Mouse (Mus musculus) heart, postnatal 10 days (tissue): ENCODE measurements around the gene Senp2. TPM values are rescaled to one million over a fixed set of nuclear protein-coding genes. Genes with fewer than 3 reads are reported as not detected.
"Not testable (repeated sequence)": the region's sequence is repeated elsewhere in the genome, so short reads cannot be mapped to it uniquely, and the experiment has no call there.

Source experiments
- DNase-seq, 2 experiments: peaks; one replicate each; pipeline ENCODE4 v3.0.0; 2021
- intact Hi-C: fragments of 180-260 bp; cut with DNase I; formaldehyde crosslinking; loops from one replicate; pipeline ENCODE4 v1.15.1; 2025
- total RNA-seq, 2 experiments: library from RNA; stranded (reverse); gene quantifications; 2 replicates each; pipeline ENCODE4 v1.2.3; 2021

Gene Senp2
- 10 to 100 TPM; 19.9 to 22.8 TPM for total RNA-seq

DNA sequence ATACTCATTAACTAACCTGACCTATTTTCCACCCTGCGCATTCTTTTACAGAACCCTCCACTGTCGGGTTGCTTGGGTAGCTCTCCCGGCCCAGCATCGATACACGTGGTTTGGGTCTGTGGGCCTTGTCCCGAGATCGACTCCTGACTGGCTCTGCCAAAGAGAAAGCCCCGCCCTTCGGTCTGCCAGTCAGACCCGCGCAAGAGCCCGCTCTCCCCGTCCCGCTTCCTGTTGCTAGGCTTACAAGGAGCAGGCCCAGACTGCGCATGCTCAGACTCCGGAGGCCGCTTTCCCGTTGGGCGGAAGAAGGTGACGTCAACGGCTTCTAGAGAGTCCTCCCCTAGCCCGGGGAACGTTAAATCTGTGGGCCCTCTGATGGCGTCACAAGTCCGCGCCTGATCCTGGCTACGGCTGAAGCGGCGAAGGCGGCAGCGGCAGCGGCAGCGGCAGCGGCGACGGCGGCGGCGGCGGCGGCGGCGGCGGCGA is at the start of gene Senp2:
TSS of gene Senp2 (plus strand) at position 386 of the 486 bp plus-strand sequence.
- peak; percentile 100 for DNase-seq
- intact Hi-C loops: loop anchor here (5.0 kb wide), 1 partner anchor 62 kb away; the partner anchor contains the start of gene Tmem41a

DNA sequence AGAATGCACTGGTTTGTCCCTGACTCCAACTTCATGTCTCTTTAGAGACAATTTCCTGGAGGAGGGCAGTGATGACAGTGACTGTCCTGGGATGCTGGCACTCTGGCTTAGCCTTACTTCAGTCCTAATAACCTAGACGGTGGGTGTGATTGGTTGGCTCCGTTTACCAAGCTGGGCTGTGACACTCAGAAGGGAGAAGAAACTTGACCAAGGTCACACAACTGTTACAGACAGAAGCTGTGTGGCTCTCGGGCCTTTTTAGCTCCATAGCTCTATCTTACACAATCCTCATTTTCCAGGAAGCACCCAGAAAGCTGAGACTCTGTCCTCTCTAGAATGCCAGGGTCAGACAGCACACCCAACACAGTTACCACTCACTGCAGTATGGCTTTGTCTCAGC is 43.7 kb upstream of the Senp2 start:
- intact Hi-C loops: no loop called here

DNA sequence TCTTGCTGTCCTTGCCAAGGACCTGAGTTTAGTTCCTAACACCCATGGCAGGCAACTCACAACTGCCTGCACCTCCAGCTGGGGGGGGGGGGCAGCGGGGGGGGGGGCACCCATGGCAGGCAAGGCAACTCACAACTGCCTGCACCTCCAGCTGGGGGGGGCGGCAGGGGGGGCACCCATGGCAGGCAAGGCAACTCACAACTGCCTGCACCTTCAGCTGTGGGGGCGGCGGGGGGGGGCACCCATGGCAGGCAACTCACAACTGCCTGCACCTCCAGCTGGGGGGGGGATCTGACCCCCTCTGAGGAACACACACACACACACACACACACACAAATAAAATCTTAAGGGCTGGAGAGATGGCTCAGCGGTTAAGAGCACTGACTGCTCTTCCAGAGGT is 39.4 kb upstream of the Senp2 start:
- intact Hi-C loops: no loop called here
- no peak for DNase-seq

More for the DNA sequence above, 43.7 kb upstream of the Senp2 start:
- no peak for DNase-seq

DNA sequence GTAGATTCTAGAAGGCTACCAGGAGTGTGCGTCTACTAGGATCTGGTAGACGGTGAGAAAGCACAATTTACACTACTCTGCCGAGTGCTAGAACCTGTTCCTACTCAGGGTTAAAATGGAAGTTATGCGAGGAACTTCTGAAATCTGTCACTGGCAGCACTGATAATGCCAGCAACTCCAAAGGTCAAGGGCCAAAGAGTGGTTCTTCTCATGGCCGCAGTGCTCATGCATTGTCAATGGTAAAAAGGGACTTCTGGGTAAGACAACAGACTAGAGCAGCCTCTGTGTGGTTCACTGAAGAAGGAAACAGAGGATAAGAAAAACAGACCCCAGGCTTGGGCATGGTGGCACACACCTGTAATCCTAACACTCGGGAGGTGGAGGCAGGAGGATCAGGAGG is 38.7 kb upstream of the Senp2 start:
- DNase-seq: no peak
- intact Hi-C loops: no loop called here

DNA sequence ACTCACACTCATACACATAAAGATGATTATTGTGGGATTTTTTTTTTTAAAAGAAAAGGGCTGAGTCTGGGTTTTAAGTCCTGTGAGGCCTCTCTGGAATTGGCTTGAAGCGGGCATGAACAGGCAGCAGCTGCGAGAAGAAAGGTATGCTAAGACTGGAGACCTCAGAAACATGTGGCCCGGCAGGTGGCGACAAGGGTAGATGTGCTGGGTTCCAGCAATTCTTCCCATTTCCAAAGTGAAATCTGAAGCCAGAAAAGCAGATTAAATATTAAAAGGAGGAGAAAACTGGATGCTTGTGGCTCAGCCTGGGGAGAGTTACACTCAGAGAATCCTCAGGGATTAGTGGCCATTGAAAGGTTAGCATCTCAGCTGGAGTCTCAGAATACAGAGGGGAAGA is 37.8 kb upstream of the Senp2 start:
- no peak for DNase-seq
- intact Hi-C loops: no loop called here

DNA sequence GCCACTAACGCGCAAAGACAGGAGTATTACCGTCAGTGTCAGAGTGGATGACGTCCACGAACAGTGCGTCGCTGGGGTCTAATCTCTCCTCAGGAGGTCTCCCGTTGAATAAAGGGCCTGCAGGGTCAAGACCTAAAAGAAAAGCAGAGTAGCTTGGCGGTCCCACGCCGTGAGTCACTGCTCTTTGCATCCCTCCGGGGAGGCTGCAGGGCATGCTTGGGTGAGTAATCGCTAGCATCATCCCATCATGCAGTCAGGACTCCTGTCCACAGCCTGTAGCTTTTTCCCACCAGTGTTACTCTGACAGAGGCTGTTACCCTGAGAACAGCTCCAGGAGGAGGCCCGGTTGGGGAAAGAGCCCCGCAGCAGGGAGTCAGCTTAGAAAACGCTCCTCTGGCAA is 33.1 kb upstream of the Senp2 start:
- intact Hi-C loops: no loop called here
- DNase-seq: peak; percentile 3

DNA sequence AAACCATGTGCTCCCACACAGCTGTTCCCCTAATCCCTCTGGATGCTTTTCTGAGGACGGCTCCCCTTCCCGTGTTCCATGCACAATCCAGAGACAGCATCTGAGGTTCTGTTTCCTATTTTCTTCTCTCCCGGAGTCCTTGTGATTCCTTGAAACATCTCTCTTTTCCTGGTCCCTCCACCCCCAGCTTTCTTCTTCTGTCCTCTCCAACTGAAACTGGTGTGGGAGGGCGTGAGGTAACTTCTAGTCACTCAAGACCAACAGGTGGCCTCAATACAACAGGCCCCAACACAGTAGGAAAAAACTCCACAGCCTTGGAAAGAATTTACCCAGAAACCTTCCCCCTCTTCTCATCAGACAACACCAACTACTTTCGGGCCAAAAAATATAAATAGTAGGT is 31.9 kb upstream of the Senp2 start:
- no peak for DNase-seq
- intact Hi-C loops: no loop called here

DNA sequence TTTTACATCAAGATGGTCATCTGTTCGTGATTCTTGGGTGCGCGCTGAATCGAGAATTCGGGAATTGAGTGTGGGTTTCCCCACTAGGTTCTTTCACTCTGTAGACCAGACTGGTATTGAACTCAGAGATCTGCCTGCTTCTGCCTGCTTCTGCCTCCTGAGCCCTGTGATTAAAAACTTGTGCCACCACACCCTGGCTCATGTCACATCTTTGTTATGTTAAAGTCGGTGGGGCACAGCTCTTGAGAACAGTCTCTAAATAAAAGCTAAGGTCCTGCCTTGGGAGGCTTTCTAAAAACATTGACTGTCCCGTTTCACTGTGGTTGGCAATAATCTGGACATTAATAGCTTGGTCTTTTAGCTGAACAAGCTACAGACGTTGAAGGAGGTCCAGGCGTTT is 26.1 kb upstream of the Senp2 start:
- DNase-seq: no peak
- intact Hi-C loops: no loop called here

DNA sequence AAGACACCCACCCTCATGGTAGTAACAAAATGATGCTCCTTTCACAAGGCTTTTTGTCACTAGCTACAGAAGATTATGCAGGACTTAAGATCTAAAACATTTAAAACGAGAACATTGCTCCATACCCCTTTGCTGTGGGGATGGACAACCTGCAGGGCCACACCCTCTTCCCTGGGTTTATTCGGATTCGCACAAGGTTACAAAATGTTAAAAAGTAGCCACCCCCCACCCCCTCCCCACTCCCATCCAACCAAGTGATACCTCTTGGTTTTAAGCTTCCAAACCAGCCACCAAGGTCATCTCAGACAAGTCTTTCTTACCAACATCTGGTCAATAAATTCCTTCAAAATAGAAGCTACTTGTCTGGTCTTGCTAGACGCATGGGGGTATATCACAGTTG is 25.7 kb upstream of the Senp2 start:
- intact Hi-C loops: no loop called here
- DNase-seq: no peak

DNA sequence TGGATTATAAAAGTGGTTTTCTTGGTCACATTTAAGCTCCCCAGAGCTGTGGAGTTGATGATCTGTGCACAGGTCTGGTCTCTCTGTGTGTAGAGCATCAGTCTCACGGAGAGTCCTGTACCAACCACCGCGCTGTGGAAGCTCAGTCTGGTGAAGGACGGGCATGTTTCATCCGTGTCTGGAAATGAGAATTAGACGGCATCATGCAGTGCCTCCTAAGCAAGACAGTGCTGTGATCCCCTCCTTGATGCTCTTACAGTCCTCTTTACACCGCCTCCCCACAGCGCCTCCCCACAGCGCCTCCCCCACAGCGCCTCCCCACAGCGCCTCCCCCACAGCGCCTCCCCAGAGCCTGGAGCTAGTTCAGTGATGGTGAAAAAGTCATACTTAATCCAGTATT is 25.2 kb upstream of the Senp2 start:
- DNase-seq: no peak
- intact Hi-C loops: no loop called here

DNA sequence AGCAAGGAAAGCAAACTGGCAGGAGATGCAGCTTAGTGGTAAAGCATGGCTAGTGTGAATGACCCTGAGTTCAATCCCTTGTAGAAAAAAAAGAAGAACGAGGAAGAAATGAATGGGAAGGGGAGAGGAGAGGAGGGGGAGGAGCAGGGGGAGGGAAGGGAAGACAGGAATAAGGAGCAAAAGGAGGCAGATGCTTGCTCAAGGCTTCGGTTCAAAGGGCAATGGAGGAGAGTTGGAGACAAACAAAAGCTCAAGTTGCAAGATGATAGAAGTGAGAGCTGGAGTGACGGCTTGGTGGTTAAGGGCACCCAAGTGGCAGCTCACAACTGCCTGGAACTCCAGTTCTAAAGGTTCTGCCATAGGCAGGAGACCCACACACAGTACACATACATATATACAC is 23.1 kb upstream of the Senp2 start:
- intact Hi-C loops: no loop called here
- no peak for DNase-seq

DNA sequence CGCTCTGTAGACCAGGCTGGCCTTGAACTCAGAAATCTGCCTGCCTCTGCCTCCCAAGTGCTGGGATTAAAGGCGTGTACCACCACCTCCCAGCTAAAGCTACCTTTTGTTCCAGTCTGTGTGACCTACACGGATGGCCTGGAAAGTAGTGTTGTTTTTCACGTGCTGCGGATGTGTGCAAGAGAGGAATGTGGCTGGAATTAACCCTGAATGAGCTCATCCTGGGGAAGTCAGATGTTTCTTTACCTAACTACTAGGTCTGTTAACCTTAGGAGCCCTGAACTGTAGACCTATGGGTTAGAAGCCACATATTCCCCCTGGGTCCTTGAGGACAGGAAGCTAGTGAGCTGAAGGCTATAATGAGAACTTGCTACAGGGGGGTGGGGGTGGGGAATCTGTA is 21.3 kb upstream of the Senp2 start:
- intact Hi-C loops: no loop called here
- no peak for DNase-seq

DNA sequence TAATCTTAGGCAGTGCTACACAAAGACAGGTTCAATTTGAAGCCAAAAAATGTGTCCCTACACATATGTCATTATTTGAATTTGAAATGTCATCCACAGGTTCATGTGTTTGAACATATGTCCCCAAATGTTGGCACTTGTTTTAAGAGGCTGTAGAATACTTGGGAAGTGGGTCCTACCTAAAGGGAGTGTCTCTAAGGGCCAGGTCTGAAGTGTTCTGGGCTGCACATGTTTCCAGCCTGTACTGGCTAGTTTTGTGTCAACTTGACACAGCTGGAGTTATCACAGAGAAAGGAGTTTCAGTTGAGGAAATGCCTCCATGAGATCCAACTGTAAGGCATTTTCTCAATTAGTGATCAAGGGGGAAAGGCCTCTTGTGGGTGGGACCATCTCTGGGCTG is 18.4 kb upstream of the Senp2 start:
- intact Hi-C loops: not testable (repeated sequence)

DNA sequence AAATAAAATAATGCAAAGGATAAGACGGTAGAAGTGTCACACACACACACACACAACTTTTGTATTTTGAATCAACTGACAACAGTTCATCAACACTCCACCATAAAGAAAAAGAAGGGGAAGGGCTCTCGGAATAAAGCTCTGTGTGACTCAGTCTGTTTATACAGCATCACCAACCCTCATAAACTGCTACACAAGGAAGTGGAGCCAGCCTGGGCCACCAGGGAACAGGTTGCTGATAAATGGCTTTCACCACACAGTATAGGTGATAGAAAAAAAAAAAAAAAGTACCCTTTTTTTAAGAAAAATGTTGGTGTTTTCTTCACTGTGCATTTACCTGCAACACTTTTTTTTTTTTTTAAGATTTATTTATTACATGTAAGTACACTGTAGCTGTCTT is 17.5 kb upstream of the Senp2 start:
- no peak for DNase-seq
- intact Hi-C loops: no loop called here

More for the DNA sequence above, 18.4 kb upstream of the Senp2 start:
- DNase-seq: not testable (repeated sequence)

DNA sequence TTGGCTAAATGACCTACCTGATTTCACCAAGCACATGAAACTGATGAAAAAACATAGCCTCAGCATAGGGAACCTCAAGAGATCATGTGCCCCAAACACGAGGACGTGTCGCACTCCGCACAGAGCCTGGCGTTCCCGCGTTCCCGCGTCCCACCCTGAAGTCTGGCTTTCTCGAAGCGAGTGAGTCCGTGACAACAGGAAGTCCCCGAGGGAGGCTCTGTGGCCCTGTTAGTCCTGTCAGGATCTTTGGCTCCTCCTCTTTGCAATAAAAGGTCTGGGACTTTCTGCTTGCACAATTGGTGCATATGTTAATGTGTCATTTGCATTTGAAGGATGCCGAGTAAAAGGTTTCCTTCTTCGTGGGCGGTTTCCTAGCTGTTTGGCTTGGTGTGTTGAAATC is 14.0 kb upstream of the Senp2 start, which contains the start of gene Liph:
TSS of gene Liph (minus strand) at position 360 of the 400 bp plus-strand sequence.
- intact Hi-C loops: no loop called here
- DNase-seq: peak; percentile 8 to 25

DNA sequence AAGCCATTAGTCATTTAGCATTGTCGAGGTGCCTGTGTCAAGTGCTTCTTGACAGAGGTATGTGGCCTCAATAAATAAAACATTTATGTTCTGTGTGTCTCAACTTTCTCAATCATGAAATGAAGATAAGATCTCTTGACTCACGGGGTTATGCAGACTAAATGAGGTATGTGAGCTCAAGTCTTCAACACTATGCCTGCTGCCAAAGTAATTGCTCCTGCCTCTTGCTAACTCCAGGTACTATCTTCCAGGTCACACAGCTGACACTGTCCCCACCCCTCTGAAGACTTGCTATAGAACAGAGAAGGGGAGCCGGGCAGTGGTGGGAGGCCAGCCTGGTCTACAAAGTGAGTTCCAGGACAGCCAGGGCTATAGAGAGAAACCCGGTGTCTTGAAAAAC is 12.9 kb upstream of the Senp2 start:
- intact Hi-C loops: no loop called here

DNA sequence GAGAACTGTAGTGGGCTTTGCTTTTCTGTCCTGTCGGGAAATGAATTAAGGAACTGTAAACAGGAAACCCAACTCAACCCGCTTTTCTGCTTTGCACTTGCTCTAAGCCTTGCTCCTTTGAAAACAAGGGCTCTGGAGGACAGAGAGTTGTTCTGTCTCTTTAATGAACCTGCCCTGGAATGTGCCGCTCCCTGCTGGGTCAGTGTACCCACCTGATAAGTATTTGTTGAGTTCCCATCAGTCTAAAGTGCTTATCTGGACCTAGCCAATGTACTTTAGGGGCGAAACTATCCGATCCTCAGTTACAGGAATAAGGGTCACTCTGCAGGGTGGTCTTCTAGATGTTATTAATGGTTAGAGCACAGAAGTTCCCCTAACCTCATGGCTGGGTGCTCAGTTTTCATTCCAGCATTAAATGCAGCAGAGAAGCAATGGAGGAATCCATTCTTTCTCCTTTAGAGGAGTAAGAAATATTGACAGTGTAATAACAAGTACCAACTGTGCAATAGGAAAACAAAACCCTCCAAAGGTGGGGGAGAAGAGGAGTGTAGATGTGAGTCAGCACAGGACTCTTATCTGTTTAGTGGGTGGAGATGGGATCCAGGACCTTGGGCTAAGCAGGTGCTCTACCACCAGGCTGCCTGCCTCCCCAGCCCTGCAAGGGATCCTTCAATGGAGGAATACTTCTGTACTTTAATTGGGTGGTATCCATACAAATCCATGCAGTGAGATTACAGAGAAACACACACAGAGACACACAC is 12.2 kb upstream of the Senp2 start:
- peak in 1 of 2 experiments; percentile 1 for DNase-seq
- intact Hi-C loops: no loop called here

More for the DNA sequence above, 12.9 kb upstream of the Senp2 start:
- DNase-seq: no peak

DNA sequence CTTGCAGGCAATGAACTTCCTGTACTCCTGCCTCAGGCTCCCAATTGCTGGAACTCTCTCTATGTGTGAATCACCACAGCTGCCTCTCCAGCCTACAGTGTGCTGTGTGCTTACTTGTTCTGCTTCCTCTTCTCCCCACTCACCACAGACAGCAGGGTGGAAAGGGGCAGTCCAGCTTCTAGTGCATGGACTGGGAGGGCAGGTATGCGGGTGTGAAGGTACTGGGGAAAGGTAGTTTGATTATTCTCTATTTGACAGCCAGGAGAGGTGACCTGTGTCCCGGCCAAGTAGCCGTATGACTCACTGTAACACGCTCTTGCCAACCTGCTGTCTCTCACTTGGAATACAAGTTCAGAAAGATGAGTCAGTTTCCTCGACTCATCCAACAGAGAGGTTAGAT is 11.2 kb upstream of the Senp2 start:
- intact Hi-C loops: no loop called here
- DNase-seq: peak; percentile 6 to 10

DNA sequence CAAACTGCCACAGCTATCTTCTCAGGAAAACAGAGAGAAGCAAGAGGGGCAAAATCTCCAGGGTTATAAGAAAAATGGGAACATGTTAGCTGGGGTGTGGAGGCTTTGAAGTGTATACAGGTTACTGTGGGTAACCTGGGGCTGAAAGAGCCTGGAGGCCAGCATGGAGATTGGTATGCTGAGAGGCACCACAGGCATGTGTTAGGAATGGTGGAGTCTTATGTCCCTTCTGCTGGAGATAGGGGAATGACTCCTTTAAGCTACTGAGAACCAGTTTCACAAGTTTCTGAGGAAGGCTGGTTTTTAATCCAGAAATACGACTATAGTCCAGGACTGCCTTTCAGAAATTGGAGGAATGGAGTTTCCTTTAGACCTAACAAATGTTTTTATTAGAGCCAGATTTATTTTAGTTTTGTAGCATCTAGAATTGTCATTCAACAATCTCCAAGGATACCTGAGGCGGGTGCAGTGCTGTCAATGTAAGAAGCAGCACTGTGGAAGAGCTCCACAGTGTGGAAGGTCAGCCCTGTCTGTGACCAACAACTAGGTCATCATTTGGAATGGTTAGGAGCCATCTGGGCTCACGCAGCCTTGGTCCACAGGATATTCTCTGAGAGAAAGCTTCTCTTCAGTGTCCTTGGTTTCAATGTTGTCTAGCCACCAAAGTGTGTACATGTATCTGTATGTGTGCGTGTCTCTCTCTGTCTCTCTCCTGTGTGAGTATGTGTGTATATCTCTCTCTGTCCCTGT is 9.2 kb upstream of the Senp2 start:
- DNase-seq: no peak
- intact Hi-C loops: no loop called here

DNA sequence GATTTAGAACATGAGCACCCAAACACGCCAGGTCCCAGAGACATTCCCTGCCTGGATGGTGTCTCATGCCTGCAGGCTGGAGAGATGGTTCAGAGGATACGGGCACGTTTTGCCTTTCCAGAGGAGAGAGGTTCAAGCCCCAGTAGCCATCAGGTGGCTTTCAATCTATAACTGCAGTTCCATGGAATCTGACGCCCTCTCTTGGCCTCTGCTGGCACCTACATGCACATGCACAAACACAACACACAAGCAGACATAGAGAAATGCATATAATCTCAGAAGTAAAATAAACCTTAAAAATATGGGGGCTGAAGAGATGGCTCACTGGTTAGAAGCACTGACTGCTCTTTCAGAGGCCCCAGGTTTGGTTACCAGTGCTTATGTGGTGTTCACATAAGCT is 8.1 kb upstream of the Senp2 start:
- intact Hi-C loops: no loop called here
- no peak for DNase-seq

DNA sequence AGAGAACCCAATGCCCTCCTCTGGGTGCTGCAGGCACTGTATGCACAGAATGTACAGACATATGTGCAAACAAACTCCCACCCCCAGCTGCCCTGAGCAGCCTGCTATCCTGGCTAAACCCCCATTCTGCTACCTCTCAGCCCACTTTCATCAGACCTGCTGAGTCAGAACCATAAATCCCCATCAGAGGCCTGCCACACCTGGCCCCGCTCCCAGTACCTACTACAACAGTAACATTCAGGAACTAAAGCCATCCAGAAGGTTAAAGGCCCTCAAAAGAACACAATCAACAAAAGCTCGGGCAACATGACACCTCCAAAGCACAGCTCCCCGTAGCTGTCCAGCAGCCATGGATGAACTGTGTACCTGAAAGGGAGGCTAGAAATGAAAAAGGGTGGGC is 7.7 kb upstream of the Senp2 start:
- DNase-seq: no peak
- intact Hi-C loops: no loop called here

DNA sequence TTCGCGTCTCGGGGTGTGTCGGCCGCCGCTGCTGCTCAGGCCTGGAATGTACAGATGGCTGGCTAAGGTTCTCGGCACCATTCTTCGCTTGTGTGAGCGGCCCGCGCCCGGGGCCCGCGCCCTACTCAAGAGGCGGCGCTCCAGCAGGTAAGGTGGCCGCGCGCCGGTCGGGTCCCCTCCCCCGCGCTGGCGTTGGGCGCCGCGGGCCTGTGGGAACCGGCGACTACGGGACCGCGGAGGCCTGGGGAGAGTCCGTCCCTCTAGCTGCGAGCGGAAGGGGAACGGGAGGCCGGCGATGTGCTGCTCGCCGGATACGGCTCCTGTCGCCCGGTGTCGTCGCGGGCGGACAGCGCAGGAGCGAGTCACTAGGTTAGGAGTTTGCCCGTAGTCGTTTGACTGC is 312 bp downstream of the Senp2 start:
- intact Hi-C loops: loop anchor here (5.0 kb wide), 1 partner anchor 62 kb away; the partner anchor contains the start of gene Tmem41a
- no peak for DNase-seq
